Mouse (Mus musculus) forebrain, embryonic 11.5 days (tissue): ENCODE measurements around the gene Alkbh4. TPM values are rescaled to one million over a fixed set of nuclear protein-coding genes. Genes with fewer than 3 reads are reported as not detected.
A peak's percentile ranks its signal among the peaks of the same experiment; 100 is the strongest.

Experiments
- ATAC-seq: fragments of 200-750 bp; cut with Nextera tagmentation; replicated peaks from 2 replicates; pipeline ENCODE4 v1.8.0; 2017; ENCODE audit warnings: moderate TSS enrichment; ENCODE audit not compliant: low FRiP score
- DNase-seq: peaks from one replicate; pipeline ENCODE4 v3.0.0-alpha.2; 2017; ENCODE audit warnings: low spot score
- H3K27ac ChIP-seq: fragments of 300-500 bp; sonication (generic); 2 replicates; pipeline ENCODE4 v1.5.1; 2014; ENCODE audit warnings: low read depth, low read length
- H3K27me3 ChIP-seq: fragments of 300-500 bp; sonication (generic); 2 replicates; pipeline ENCODE4 v1.6.1; 2014; ENCODE audit warnings: mild to moderate bottlenecking, low read length, mixed read lengths; ENCODE audit not compliant: control insufficient read depth, insufficient read depth
- H3K36me3 ChIP-seq: fragments of 300-500 bp; sonication (generic); 2 replicates; pipeline ENCODE4 v1.6.1; 2014; ENCODE audit warnings: mild to moderate bottlenecking, low read length, moderate library complexity, mixed read lengths; ENCODE audit not compliant: control insufficient read depth, insufficient read depth
- H3K4me1 ChIP-seq: fragments of 300-500 bp; sonication (generic); replicated peaks from 2 replicates; pipeline ENCODE4 v1.6.1; 2014; ENCODE audit warnings: low read length, mixed read lengths; ENCODE audit not compliant: control insufficient read depth, insufficient read depth
- H3K4me2 ChIP-seq: fragments of 300-500 bp; sonication (generic); 2 replicates; pipeline ENCODE4 v1.6.1; 2014; ENCODE audit warnings: low read depth, mild to moderate bottlenecking, low read length, moderate library complexity, mixed read lengths; ENCODE audit not compliant: severe bottlenecking
- H3K4me3 ChIP-seq: fragments of 300-500 bp; sonication (generic); 2 replicates; pipeline ENCODE4 v1.5.1; 2014; ENCODE audit warnings: low read depth, low read length
- H3K9ac ChIP-seq: fragments of 300-500 bp; sonication (generic); 2 replicates; pipeline ENCODE4 v1.6.1; 2014; ENCODE audit warnings: low read length
- H3K9me3 ChIP-seq: fragments of 300-500 bp; sonication (generic); 2 replicates; pipeline ENCODE4 v1.6.1; 2016; ENCODE audit warnings: low read length, mixed read lengths; ENCODE audit not compliant: control insufficient read depth
- WGBS: fragments of 180-500 bp; shearing (Covaris S2); extraction: QIAGEN DNeasy Blood & Tissue Kit; methylation state at CpG from one replicate; pipeline ENCODE4 v1.1.7; 2014; 5-methylcytosine and 5-hydroxymethylcytosine counted together
- polyA plus RNA-seq: library from polyadenylated mRNA; unstranded; fragments of >200 nt; fragmentation: Nextera tagmentation; extraction: Ambion mirVana; gene quantifications from 2 replicates; pipeline ENCODE4 v1.2.1, GENCODE M21; 2014

Alkbh4 gene
- 23.2 and 24.5 TPM in 2 replicates for polyA plus RNA-seq

- H3K27ac ChIP-seq: no peak within 1 kb of the TSS
Observed at GRCm38 (mm10) chr5:136135571-136136291, at the start of gene Alkbh4, which contains the start of gene Lrwd1. Alkbh4 (plus strand) TSS chr5:136136146. Lrwd1 (minus strand) TSS chr5:136136074.

GRCm38 (mm10) chr5:136086290-136086689 lies 49.7 kb upstream of the Alkbh4 start:
- ATAC-seq (no peak), DNase-seq (no peak)
- Histone ChIP-seq H3K9me3 (no peaks in the 10 kb centered on the region), H3K9ac (no peak overlapping the region), H3K4me3 (no peak overlapping the region), H3K27ac (no peak overlapping the region), H3K36me3 (no peaks in the 10 kb centered on the region), H3K4me1 (peaks cover 15% of the 10 kb centered on the region; the same call in 1 of the 2 replicates), H3K27me3 (peaks cover 7% of the 10 kb centered on the region; the same call in 1 of the 2 replicates), H3K4me2 (no peak overlapping the region)
- 83% methylated on average over 8 of the region's 8 CpGs for WGBS

More at GRCm38 (mm10) chr5:136135571-136136291, at the start of gene Alkbh4, which contains the start of gene Lrwd1:
- peak within 1 kb of the TSS; percentile 80 for H3K9ac ChIP-seq
- peak; percentile 89 for ATAC-seq
- DNase-seq: peak; percentile 97
- no peaks in the 10 kb centered on the region for H3K9me3 ChIP-seq
- H3K27me3 ChIP-seq: no peaks in the 10 kb centered on the region
- no peaks in the 10 kb centered on the region; the same call in 1 of the 2 replicates for H3K36me3 ChIP-seq
- H3K4me3 ChIP-seq: peak within 1 kb of the TSS; percentile 66
- H3K4me2 ChIP-seq: peak within 1 kb of the TSS; percentile 75
- WGBS: under 1% methylated on average over 60 of the region's 60 CpGs
- no peaks in the 10 kb centered on the region; the same call in 1 of the 2 replicates for H3K4me1 ChIP-seq

GRCm38 (mm10) chr5:136088821-136089575 lies 46.9 kb upstream of the Alkbh4 start:
- Histone ChIP-seq H3K4me3 (no peak overlapping the region), H3K27me3 (peaks cover 7% of the 10 kb centered on the region; the same call in 1 of the 2 replicates), H3K36me3 (no peaks in the 10 kb centered on the region), H3K27ac (no peak overlapping the region), H3K9ac (no peak overlapping the region), H3K4me2 (no peak overlapping the region), H3K9me3 (no peaks in the 10 kb centered on the region), H3K4me1 (peaks cover 13% of the 10 kb centered on the region; the same call in 1 of the 2 replicates)
- DNase-seq (no peak), ATAC-seq (no peak)
- 16% methylated on average over 14 of the region's 14 CpGs for WGBS

GRCm38 (mm10) chr5:136091927-136092326 lies 44.0 kb upstream of the Alkbh4 start:
- Histone ChIP-seq H3K9ac (no peak overlapping the region), H3K4me2 (no peak overlapping the region), H3K4me1 (no peaks in the 10 kb centered on the region), H3K4me3 (no peak overlapping the region), H3K9me3 (no peaks in the 10 kb centered on the region), H3K27me3 (no peaks in the 10 kb centered on the region), H3K27ac (no peak overlapping the region), H3K36me3 (no peaks in the 10 kb centered on the region)
- ATAC-seq (no peak), DNase-seq (no peak)
- WGBS: 66% methylated on average over 5 of the region's 5 CpGs

- no peak overlapping the region for H3K4me2 ChIP-seq
- no peaks in the 10 kb centered on the region for H3K9me3 ChIP-seq
- no peak for DNase-seq
- 68% methylated on average over 8 of the region's 8 CpGs for WGBS
- no peaks in the 10 kb centered on the region for H3K4me1 ChIP-seq
- no peaks in the 10 kb centered on the region for H3K36me3 ChIP-seq
- no peak overlapping the region for H3K27ac ChIP-seq
- no peak overlapping the region for H3K9ac ChIP-seq
- no peak overlapping the region for H3K4me3 ChIP-seq
- ATAC-seq: no peak
- no peaks in the 10 kb centered on the region for H3K27me3 ChIP-seq
Observed at GRCm38 (mm10) chr5:136094249-136095010, 41.5 kb upstream of the Alkbh4 start.

GRCm38 (mm10) chr5:136095089-136095488 lies 40.9 kb upstream of the Alkbh4 start:
- ATAC-seq: no peak
- Histone ChIP-seq H3K4me2 (no peak overlapping the region), H3K27me3 (no peaks in the 10 kb centered on the region), H3K9ac (no peak overlapping the region), H3K27ac (no peak overlapping the region), H3K9me3 (no peaks in the 10 kb centered on the region), H3K4me1 (no peaks in the 10 kb centered on the region), H3K4me3 (no peak overlapping the region), H3K36me3 (no peaks in the 10 kb centered on the region)
- WGBS: 72% methylated on average over 7 of the region's 7 CpGs
- DNase-seq: no peak

- DNase-seq (no peak), ATAC-seq (no peak)
- H3K9me3 ChIP-seq: no peaks in the 10 kb centered on the region
- H3K9ac ChIP-seq: no peak overlapping the region
- H3K36me3 ChIP-seq: no peaks in the 10 kb centered on the region
- 85% methylated on average over 10 of the region's 10 CpGs for WGBS
- H3K27ac ChIP-seq: no peak overlapping the region
- H3K4me2 ChIP-seq: no peak overlapping the region
- no peak overlapping the region for H3K4me3 ChIP-seq
- 0 out of 2 replicates have a peak, but pooled peaks cover 1% of the 10 kb centered on the region for H3K4me1 ChIP-seq
- peaks cover 3% of the 10 kb centered on the region; the same call in 1 of the 2 replicates for H3K27me3 ChIP-seq
Observed at GRCm38 (mm10) chr5:136098536-136098935, 37.4 kb upstream of the Alkbh4 start.
